Mouse (Mus musculus) embryonic facial prominence, embryonic 13.5 days (tissue): ENCODE data around the gene Pik3cb. TPM values are rescaled to one million over a fixed set of nuclear protein-coding genes. Genes with fewer than 3 reads are reported as not detected.

Experiments used
- ATAC-seq: fragments of 200-750 bp; cut with Nextera tagmentation; 2 replicates; pipeline ENCODE4 v1.8.0; 2017; ENCODE audit warnings: low read depth; ENCODE audit not compliant: insufficient number of reproducible peaks, insufficient read depth, low FRiP score, low TSS enrichment
- H3K27ac ChIP-seq: fragments of 300-500 bp; sonication (generic); 2 replicates; pipeline ENCODE4 v1.5.1; 2015; ENCODE audit warnings: moderate library complexity, mild to moderate bottlenecking, inconsistent platforms
- H3K27me3 ChIP-seq: fragments of 300-500 bp; sonication (generic); 2 replicates; pipeline ENCODE4 v1.6.1; 2015; ENCODE audit warnings: mild to moderate bottlenecking, inconsistent platforms
- H3K36me3 ChIP-seq: fragments of 300-500 bp; sonication (generic); 2 replicates; pipeline ENCODE4 v1.6.1; 2015; ENCODE audit warnings: mild to moderate bottlenecking, inconsistent platforms
- H3K4me1 ChIP-seq: fragments of 300-500 bp; sonication (generic); 2 replicates; pipeline ENCODE4 v1.6.1; 2015; ENCODE audit warnings: inconsistent platforms
- H3K4me2 ChIP-seq: fragments of 300-500 bp; sonication (generic); 2 replicates; pipeline ENCODE4 v1.6.1; 2015; ENCODE audit warnings: moderate library complexity, mild to moderate bottlenecking, inconsistent platforms
- H3K4me3 ChIP-seq: fragments of 300-500 bp; sonication (generic); 2 replicates; pipeline ENCODE4 v1.5.1; 2015; ENCODE audit warnings: mild to moderate bottlenecking, inconsistent platforms
- H3K9ac ChIP-seq: fragments of 300-500 bp; sonication (generic); 2 replicates; pipeline ENCODE4 v1.6.1; 2015; ENCODE audit warnings: mild to moderate bottlenecking, inconsistent platforms
- H3K9me3 ChIP-seq: fragments of 300-500 bp; sonication (generic); 2 replicates; pipeline ENCODE4 v1.6.1; 2016; ENCODE audit warnings: inconsistent platforms
- WGBS: fragments of 180-500 bp; shearing (Covaris S2); methylation state at CpG from one replicate; pipeline ENCODE4 v1.1.7; 2015; ENCODE audit warnings: mixed read lengths; 5-methylcytosine and 5-hydroxymethylcytosine counted together
- polyA plus RNA-seq: library from polyadenylated mRNA; unstranded; fragments of >200 nt; fragmentation: Nextera tagmentation; extraction: Ambion mirVana; gene quantifications from 2 replicates; pipeline ENCODE4 v1.2.1, GENCODE M21; 2015

Gene Pik3cb
- polyA plus RNA-seq, 1 experiment from 2014 or later = 1.6 TPM

- H3K4me3 ChIP-seq = no peak overlapping the region
- H3K36me3 ChIP-seq = no peaks in the 10 kb centered on the region
- 99% methylated on average over 2 of the region's 2 CpGs for WGBS
- no peak for ATAC-seq
- no peak overlapping the region for H3K9ac ChIP-seq
- H3K4me2 ChIP-seq = no peak overlapping the region
- no peaks in the 10 kb centered on the region for H3K27me3 ChIP-seq
- no peak overlapping the region for H3K27ac ChIP-seq
- H3K4me1 ChIP-seq = no peaks in the 10 kb centered on the region
- no peaks in the 10 kb centered on the region for H3K9me3 ChIP-seq
Measured at GRCm38 (mm10) chr9:99080657-99081056, 59.8 kb downstream of the Pik3cb start.

- no peaks in the 10 kb centered on the region for H3K27me3 ChIP-seq
- ATAC-seq = no peak
- WGBS = 66% methylated on average over 2 of the region's 2 CpGs
- H3K36me3 ChIP-seq = peaks cover 6% of the 10 kb centered on the region; the same call in 1 of the 2 replicates
- no peak overlapping the region for H3K4me3 ChIP-seq
- H3K27ac ChIP-seq = no peak overlapping the region
- no peak overlapping the region for H3K9ac ChIP-seq
- H3K9me3 ChIP-seq = no peaks in the 10 kb centered on the region
- no peak overlapping the region for H3K4me2 ChIP-seq
- H3K4me1 ChIP-seq = no peaks in the 10 kb centered on the region
Measured at GRCm38 (mm10) chr9:99074462-99074861, 66.0 kb downstream of the Pik3cb start.

- Histone ChIP-seq H3K4me3 (no peak overlapping the region), H3K27me3 (no peaks in the 10 kb centered on the region), H3K9ac (no peak overlapping the region), H3K4me1 (no peaks in the 10 kb centered on the region), H3K4me2 (no peak overlapping the region), H3K9me3 (no peaks in the 10 kb centered on the region), H3K36me3 (peaks cover 6% of the 10 kb centered on the region; the same call in 1 of the 2 replicates), H3K27ac (no peak overlapping the region)
- ATAC-seq = no peak
- WGBS = 52% methylated on average over 4 of the region's 4 CpGs
Measured at GRCm38 (mm10) chr9:99072538-99072937, 67.9 kb downstream of the Pik3cb start.

- 83% methylated on average over 5 of the region's 5 CpGs for WGBS
Measured at GRCm38 (mm10) chr9:99065311-99065710, 75.1 kb downstream of the Pik3cb start.

GRCm38 (mm10) chr9:99064216-99064615, 76.2 kb downstream of the Pik3cb start:
- ATAC-seq = no peak
- Histone ChIP-seq H3K9me3 (no peaks in the 10 kb centered on the region), H3K4me1 (no peaks in the 10 kb centered on the region), H3K4me2 (no peak overlapping the region), H3K27me3 (no peaks in the 10 kb centered on the region), H3K36me3 (peaks cover 8% of the 10 kb centered on the region; the same call in 1 of the 2 replicates), H3K27ac (no peak overlapping the region), H3K4me3 (no peak overlapping the region), H3K9ac (no peak overlapping the region)
- 46% methylated on average over 2 of the region's 2 CpGs for WGBS

More at GRCm38 (mm10) chr9:99065311-99065710, 75.1 kb downstream of the Pik3cb start:
- H3K4me2 ChIP-seq = no peak overlapping the region
- no peaks in the 10 kb centered on the region for H3K4me1 ChIP-seq
- peaks cover 14% of the 10 kb centered on the region; the same call in 1 of the 2 replicates for H3K36me3 ChIP-seq
- H3K27ac ChIP-seq = no peak overlapping the region
- no peaks in the 10 kb centered on the region for H3K27me3 ChIP-seq
- H3K4me3 ChIP-seq = no peak overlapping the region
- ATAC-seq = no peak
- H3K9me3 ChIP-seq = no peaks in the 10 kb centered on the region
- no peak overlapping the region for H3K9ac ChIP-seq

- no peak overlapping the region for H3K9ac ChIP-seq
- WGBS = 32% methylated on average over 7 of the region's 7 CpGs
- H3K4me2 ChIP-seq = no peak overlapping the region
- no peak overlapping the region for H3K4me3 ChIP-seq
- no peak for ATAC-seq
- no peaks in the 10 kb centered on the region for H3K4me1 ChIP-seq
- H3K9me3 ChIP-seq = no peaks in the 10 kb centered on the region
- H3K27me3 ChIP-seq = no peaks in the 10 kb centered on the region
- no peak overlapping the region for H3K27ac ChIP-seq
- H3K36me3 ChIP-seq = peaks cover 8% of the 10 kb centered on the region; the same call in 1 of the 2 replicates
Measured at GRCm38 (mm10) chr9:99062544-99062943, 77.9 kb downstream of the Pik3cb start.

GRCm38 (mm10) chr9:99057751-99058150, 82.7 kb downstream of the Pik3cb start:
- H3K27ac ChIP-seq = no peak overlapping the region
- no peak overlapping the region for H3K4me2 ChIP-seq
- no peaks in the 10 kb centered on the region for H3K9me3 ChIP-seq
- H3K4me3 ChIP-seq = no peak overlapping the region
- WGBS = 71% methylated on average over 3 of the region's 3 CpGs
- no peaks in the 10 kb centered on the region for H3K36me3 ChIP-seq
- no peak for ATAC-seq
- H3K27me3 ChIP-seq = no peaks in the 10 kb centered on the region
- no peaks in the 10 kb centered on the region for H3K4me1 ChIP-seq
- H3K9ac ChIP-seq = no peak overlapping the region

- no peaks in the 10 kb centered on the region for H3K36me3 ChIP-seq
- H3K27ac ChIP-seq = no peak overlapping the region
- H3K27me3 ChIP-seq = no peaks in the 10 kb centered on the region
- H3K9ac ChIP-seq = no peak overlapping the region
- H3K4me3 ChIP-seq = no peak overlapping the region
- 67% methylated on average over 6 of the region's 6 CpGs for WGBS
- no peak overlapping the region for H3K4me2 ChIP-seq
- no peaks in the 10 kb centered on the region for H3K9me3 ChIP-seq
- 0 out of 2 replicates have a peak, but pooled peaks cover 2% of the 10 kb centered on the region for H3K4me1 ChIP-seq
- no peak for ATAC-seq
Measured at GRCm38 (mm10) chr9:99049760-99050159, 90.7 kb downstream of the Pik3cb start.

GRCm38 (mm10) chr9:99048724-99049250, 91.6 kb downstream of the Pik3cb start:
- H3K4me1 ChIP-seq = 0 out of 2 replicates have a peak, but pooled peaks cover 2% of the 10 kb centered on the region
- H3K9me3 ChIP-seq = no peaks in the 10 kb centered on the region
- 84% methylated on average over 1 of the region's 1 CpGs for WGBS
- no peaks in the 10 kb centered on the region for H3K36me3 ChIP-seq
- no peak overlapping the region for H3K4me2 ChIP-seq
- H3K9ac ChIP-seq = no peak overlapping the region
- ATAC-seq = no peak
- no peaks in the 10 kb centered on the region for H3K27me3 ChIP-seq
- no peak overlapping the region for H3K4me3 ChIP-seq
- no peak overlapping the region for H3K27ac ChIP-seq

- ATAC-seq = no peak
- no peak overlapping the region for H3K9ac ChIP-seq
- H3K9me3 ChIP-seq = no peaks in the 10 kb centered on the region
- WGBS = 84% methylated on average over 8 of the region's 8 CpGs
- no peak overlapping the region for H3K4me3 ChIP-seq
- H3K36me3 ChIP-seq = peaks cover 7% of the 10 kb centered on the region; the same call in 1 of the 2 replicates
- H3K4me2 ChIP-seq = no peak overlapping the region
- no peak overlapping the region for H3K27ac ChIP-seq
- H3K4me1 ChIP-seq = 0 out of 2 replicates have a peak, but pooled peaks cover 2% of the 10 kb centered on the region
- H3K27me3 ChIP-seq = no peaks in the 10 kb centered on the region
Measured at GRCm38 (mm10) chr9:99044761-99045160, 95.7 kb downstream of the Pik3cb start.

- Histone ChIP-seq H3K4me2 (no peak overlapping the region), H3K4me3 (no peak overlapping the region), H3K9me3 (no peaks in the 10 kb centered on the region), H3K27ac (no peak overlapping the region), H3K9ac (no peak overlapping the region), H3K27me3 (no peaks in the 10 kb centered on the region), H3K36me3 (peaks cover 9% of the 10 kb centered on the region), H3K4me1 (no peaks in the 10 kb centered on the region)
- ATAC-seq = no peak
- 89% methylated on average over 4 of the region's 4 CpGs for WGBS
Measured at GRCm38 (mm10) chr9:99042641-99043040, 97.8 kb downstream of the Pik3cb start.

- no peak for ATAC-seq
- 78% methylated on average over 9 of the region's 9 CpGs for WGBS
Measured at GRCm38 (mm10) chr9:99041994-99042393, 98.4 kb downstream of the Pik3cb start.

More at GRCm38 (mm10) chr9:99041994-99042393, 98.4 kb downstream of the Pik3cb start:
- H3K4me1 ChIP-seq = no peaks in the 10 kb centered on the region
- H3K36me3 ChIP-seq = peaks cover 9% of the 10 kb centered on the region
- no peak overlapping the region for H3K4me2 ChIP-seq
- H3K9ac ChIP-seq = no peak overlapping the region
- no peak overlapping the region for H3K4me3 ChIP-seq
- no peaks in the 10 kb centered on the region for H3K27me3 ChIP-seq
- H3K9me3 ChIP-seq = no peaks in the 10 kb centered on the region
- no peak overlapping the region for H3K27ac ChIP-seq
